Mouse (Mus musculus) heart, adult 2 months (tissue): Measurements from ENCODE around the gene Hba-a2. TPM values are rescaled to one million over a fixed set of nuclear protein-coding genes. Genes with fewer than 3 reads are reported as not detected.

ENCODE experiments used
- DNase-seq, 2 experiments: peaks; one replicate each; pipeline ENCODE4 v3.0.0; 2021
- H3K27ac ChIP-seq: fragments of 200-600 bp; 2 replicates; pipeline ENCODE4 v1.8.1; 2022
- H3K27me3 ChIP-seq: fragments of 200-500 bp; 2 replicates; pipeline ENCODE4 v1.6.1; 2012; ENCODE audit warnings: mild to moderate bottlenecking, low read length, inconsistent platforms, mixed read lengths; ENCODE audit not compliant: control insufficient read depth, insufficient read depth
- H3K36me3 ChIP-seq: fragments of 200-500 bp; 2 replicates; pipeline ENCODE4 v1.6.1; 2012; ENCODE audit warnings: low read length, inconsistent platforms; ENCODE audit not compliant: control insufficient read depth, insufficient read depth
- H3K4me1 ChIP-seq: fragments of 200-500 bp; 2 replicates; pipeline ENCODE4 v1.6.1; 2011; ENCODE audit warnings: low read length; ENCODE audit not compliant: control insufficient read depth, insufficient read depth
- H3K4me3 ChIP-seq: fragments of 200-600 bp; 2 replicates; pipeline ENCODE4 v1.8.1; 2022
- H3K79me2 ChIP-seq: fragments of 200-500 bp; replicated peaks from 2 replicates; pipeline ENCODE4 v1.6.1; 2012; ENCODE audit warnings: mild to moderate bottlenecking, inconsistent platforms, low read length, moderate library complexity, mixed read lengths; ENCODE audit not compliant: control insufficient read depth, insufficient read depth
- H3K9ac ChIP-seq: fragments of 200-500 bp; 2 replicates; pipeline ENCODE4 v1.6.1; 2012; ENCODE audit warnings: low read depth, mild to moderate bottlenecking, control low read depth, inconsistent platforms, low read length, mixed read lengths
- CTCF ChIP-seq: fragments of 200-600 bp; IDR thresholded peaks from 2 replicates; pipeline ENCODE4 v1.8.1; 2022; ENCODE audit warnings: antibody characterized with exemption, mild to moderate bottlenecking, moderate library complexity
- EP300 ChIP-seq: fragments of 200-500 bp; IDR thresholded peaks from 2 replicates; pipeline ENCODE4 v1.6.1; 2011; ENCODE audit warnings: low read depth, low read length, control low read depth; ENCODE audit not compliant: insufficient read depth
- POLR2A ChIP-seq: fragments of 200-500 bp; IDR thresholded peaks from 2 replicates; pipeline ENCODE4 v1.6.1; 2011; ENCODE audit warnings: mild to moderate bottlenecking, low read depth, low read length, control low read depth; ENCODE audit not compliant: insufficient read depth
- WGBS: fragments of 180-500 bp; shearing (Covaris S2); methylation state at CpG from one replicate; pipeline ENCODE4 v1.1.7; 2018; 5-methylcytosine and 5-hydroxymethylcytosine counted together
- intact Hi-C: fragments of 180-260 bp; cut with DNase I; formaldehyde crosslinking; loops from one replicate; pipeline ENCODE4 v1.15.1; 2025
- polyA plus RNA-seq: library from polyadenylated mRNA; depleted of rRNA; stranded (reverse); fragments of >200 nt; gene quantifications from 2 replicates; pipeline ENCODE4 v1.2.3, GENCODE M21; 2012; rRNA removed
- total RNA-seq, 2 experiments: library from RNA; stranded (reverse); gene quantifications; 2 replicates each; pipeline ENCODE4 v1.2.3; 2021

The Hba-a2 gene
- total and polyA plus RNA-seq, 3 experiments = 4,976 to 81,467 (median 34,253) TPM

DNA sequence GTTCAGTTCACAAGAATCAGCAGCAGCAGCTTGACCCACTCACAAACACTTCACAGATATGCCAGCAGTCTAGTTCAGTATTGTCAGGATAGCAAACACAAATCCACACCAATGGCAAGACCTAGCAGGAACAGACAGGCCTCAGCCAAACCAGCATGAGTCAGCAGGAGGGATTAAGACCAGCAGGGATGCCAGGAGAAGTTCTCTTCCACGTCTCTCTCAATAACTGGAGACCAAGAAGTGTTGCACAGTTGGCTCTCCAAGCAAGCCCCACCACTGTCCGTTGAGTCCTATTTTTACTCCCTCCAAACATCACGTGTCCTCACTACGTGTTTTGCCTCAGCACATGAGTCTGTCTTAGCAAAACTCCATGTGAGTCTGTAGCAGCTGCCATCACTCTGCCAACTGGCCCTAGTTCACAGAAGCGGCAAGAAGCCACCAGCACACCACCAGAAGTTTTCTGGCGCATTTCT lies 40.2 kb downstream of the Hba-a2 start:
- no peaks in the 10 kb centered on the region for H3K27me3 ChIP-seq
- H3K36me3 ChIP-seq = no peaks in the 10 kb centered on the region
- H3K79me2 ChIP-seq = no peaks in the 10 kb centered on the region
- H3K27ac ChIP-seq = no peak overlapping the region
- intact Hi-C loops = no loop called here
- H3K9ac ChIP-seq = no peak overlapping the region
- peaks cover 10% of the 10 kb centered on the region for H3K4me1 ChIP-seq
- 74% methylated on average over 6 of the region's 6 CpGs for WGBS
- no peak overlapping the region for H3K4me3 ChIP-seq
- TF ChIP-seq POLR2A = no peak
- 0 out of 2 replicates have a peak, but pooled peaks have one; percentile 25 for TF ChIP-seq EP300
- TF ChIP-seq CTCF = no peak
- DNase-seq = no peak

DNA sequence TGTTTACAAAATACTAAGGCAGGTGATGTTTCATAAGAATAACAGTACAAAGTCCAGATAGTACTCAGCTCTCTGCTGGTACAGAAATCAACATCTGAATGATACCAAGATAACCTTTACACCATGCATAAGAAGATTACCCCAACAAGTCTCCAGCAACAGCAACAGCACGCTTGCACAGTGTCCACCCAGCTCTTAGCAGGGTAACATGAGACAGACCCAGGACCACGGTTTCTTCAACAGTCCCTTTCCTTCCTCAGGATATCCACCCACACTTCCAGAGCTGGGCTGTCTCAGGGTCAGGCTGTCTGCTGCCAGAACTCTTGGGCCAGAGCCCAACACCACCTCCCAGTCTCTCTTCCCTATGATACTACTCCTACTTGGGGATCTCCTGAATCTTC lies 42.8 kb downstream of the Hba-a2 start:
- Histone ChIP-seq H3K27ac (no peak overlapping the region), H3K9ac (no peak overlapping the region), H3K4me1 (peaks cover 11% of the 10 kb centered on the region), H3K27me3 (no peaks in the 10 kb centered on the region), H3K79me2 (no peaks in the 10 kb centered on the region), H3K4me3 (no peak overlapping the region), H3K36me3 (no peaks in the 10 kb centered on the region)
- intact Hi-C loops = no loop called here
- peak; percentile 60 to 74 for DNase-seq
- no peak for TF ChIP-seq POLR2A
- WGBS = 29% methylated on average over 2 of the region's 2 CpGs

DNA sequence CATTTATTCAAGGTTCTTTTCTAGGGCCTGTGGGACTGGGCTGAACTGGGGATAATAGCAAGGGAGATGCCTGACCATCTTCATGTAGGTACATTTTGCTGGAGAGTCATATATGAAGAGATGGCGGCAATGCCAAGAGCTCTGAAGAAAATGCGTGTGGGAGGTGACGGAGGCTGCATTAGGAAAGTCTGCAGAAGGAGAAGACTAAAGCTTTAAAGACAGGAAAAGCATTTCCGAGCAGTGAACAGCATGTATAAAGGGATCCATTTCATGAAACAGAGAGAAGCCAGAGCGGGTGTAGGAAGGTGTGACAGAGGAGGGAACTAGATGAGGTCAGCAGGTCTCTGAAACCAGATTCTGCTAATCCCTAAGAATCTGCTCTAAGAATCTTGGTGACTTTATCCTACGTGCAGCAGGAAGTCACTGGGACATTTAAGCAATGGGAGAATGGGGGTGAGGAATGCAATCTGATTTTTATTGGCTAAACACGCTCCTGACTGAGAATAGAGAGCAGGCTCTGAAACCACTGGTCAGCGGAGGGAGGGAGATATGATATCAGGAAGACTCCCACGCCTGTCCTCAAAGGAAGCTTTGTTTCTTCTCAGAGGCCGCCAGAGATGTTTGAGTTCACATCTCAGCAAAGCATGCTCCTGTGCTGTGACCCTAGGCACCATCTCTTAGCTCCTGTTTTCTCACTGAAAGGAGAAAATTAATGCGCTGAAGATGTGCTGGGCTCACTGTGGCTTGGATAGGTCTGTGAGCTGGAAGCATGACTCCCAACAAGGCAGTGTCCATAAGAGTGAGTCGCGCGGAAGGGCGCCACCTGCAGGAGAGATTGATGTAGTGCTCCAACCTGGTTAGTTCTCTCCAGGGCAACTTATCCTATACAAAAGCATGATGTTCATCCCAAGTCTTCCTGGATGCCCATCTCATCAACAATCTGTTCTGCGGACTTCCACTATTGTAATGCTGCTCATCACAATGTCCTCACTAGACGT lies 44.5 kb downstream of the Hba-a2 start:
- Histone ChIP-seq H3K79me2 (no peaks in the 10 kb centered on the region), H3K4me3 (no peak overlapping the region), H3K36me3 (no peaks in the 10 kb centered on the region), H3K9ac (no peak overlapping the region), H3K27me3 (no peaks in the 10 kb centered on the region), H3K4me1 (peaks cover 11% of the 10 kb centered on the region), H3K27ac (no peak overlapping the region)
- TF ChIP-seq CTCF (peak; percentile 85), POLR2A (no peak), EP300 (no peak)
- intact Hi-C loops = loop anchor here (2.0 to 10.0 kb wide), 3 partner anchors 16 to 354 kb away; no protein-coding TSS in a partner anchor
- 23% methylated on average over 17 of the region's 17 CpGs for WGBS
- peak; percentile 51 to 61 for DNase-seq

DNA sequence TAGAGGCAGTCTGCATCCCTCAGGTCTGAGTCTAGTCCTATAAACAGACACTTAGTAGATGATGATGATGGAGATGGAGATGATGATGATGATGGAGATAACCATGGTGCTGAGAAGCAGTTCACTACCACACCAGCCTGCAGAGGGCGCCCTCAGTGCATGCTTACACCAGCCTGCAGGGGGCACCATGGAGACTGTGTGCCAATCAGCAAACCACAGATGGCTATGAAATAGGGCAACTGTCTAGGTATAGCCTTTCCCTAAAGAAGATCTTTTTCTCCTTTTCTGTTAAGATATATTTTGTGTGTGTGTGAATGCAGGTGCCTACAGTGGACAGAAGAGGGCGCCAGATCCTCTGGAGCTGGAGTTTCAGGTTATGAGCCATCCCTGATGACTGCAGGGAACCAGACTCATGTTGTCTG lies 46.5 kb downstream of the Hba-a2 start:
- intact Hi-C loops = loop anchor here (5.0 to 10.0 kb wide), 2 partner anchors 245 to 352 kb away; no protein-coding TSS in a partner anchor
- Histone ChIP-seq H3K27me3 (peaks cover under 1% of the 10 kb centered on the region; the same call in 1 of the 2 replicates), H3K27ac (no peak overlapping the region), H3K4me1 (peaks cover 11% of the 10 kb centered on the region), H3K36me3 (no peaks in the 10 kb centered on the region), H3K4me3 (no peak overlapping the region), H3K79me2 (no peaks in the 10 kb centered on the region), H3K9ac (no peak overlapping the region)
- peak in 1 of 2 experiments; percentile 68 for DNase-seq
- TF ChIP-seq EP300 (no peak), CTCF (peak; percentile 80)
- WGBS = 19% methylated on average over 2 of the region's 2 CpGs

DNA sequence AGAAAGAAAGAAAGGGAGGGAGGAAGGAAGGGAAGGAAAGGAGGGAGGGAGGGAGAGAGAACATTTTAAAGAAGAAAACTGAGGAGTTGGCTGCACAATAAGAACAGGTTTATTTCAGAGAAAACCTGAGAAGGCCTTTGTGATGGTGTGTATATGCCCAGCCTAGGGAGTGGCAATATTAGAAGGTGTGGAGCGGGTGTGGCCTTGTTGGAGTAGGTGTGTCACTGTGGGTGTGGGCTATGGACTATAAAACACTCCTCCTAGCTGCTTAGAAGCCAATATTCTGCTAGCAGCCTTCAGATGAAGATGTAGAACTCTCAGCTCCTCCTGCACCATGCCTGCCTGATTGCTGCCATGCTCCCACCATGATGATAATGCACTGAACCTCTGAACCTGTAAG lies 47.1 kb downstream of the Hba-a2 start:
- 96% methylated on average over 1 of the region's 1 CpGs for WGBS
- intact Hi-C loops = loop anchor here (5.0 to 10.0 kb wide), 2 partner anchors 244 to 351 kb away; no protein-coding TSS in a partner anchor
- Histone ChIP-seq H3K27ac (no peak overlapping the region), H3K36me3 (no peaks in the 10 kb centered on the region), H3K79me2 (no peaks in the 10 kb centered on the region), H3K27me3 (peaks cover 2% of the 10 kb centered on the region; the same call in 1 of the 2 replicates), H3K4me1 (peaks cover 11% of the 10 kb centered on the region), H3K9ac (no peak overlapping the region), H3K4me3 (no peak overlapping the region)
- no peak for DNase-seq
- no peak for TF ChIP-seq CTCF
- TF ChIP-seq EP300 = no peak
- TF ChIP-seq POLR2A = no peak

DNA sequence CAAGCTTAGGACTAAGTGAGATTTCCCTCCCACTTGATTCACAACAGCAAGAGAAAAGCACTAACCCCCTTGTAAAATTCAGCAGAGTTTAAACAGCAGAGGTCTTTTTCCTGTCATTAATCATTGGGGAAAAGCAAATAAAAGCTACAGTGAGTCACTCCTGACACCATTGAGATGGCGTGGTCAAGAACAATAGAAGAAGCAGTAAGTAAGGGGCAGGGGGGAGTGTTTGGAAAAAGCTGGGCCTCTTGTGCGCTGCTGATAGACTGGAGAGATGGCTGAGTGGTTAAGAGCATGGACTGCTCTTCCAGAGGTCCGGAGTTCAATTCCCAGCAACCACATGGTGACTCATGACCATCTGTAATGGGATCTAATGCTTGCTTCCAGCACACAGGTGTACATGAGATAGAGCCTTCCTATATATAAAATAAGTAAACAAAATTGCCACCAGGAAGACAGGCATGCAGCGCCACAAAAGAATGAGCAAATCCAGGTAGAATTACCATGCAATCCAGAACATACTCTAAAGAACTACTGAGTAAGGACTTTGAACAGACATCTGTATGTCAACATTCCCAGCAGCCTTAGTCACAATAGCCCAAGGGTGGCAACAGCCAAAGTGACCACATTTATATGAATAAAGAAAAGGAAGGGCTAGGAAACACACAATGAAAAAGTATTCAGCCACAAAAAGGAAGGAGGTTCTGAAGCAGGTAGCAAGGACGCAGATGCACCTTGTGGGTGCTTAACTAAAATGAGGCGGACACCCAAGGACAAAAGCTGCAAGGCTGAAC lies 49.4 kb downstream of the Hba-a2 start:
- peaks cover 2% of the 10 kb centered on the region; the same call in 1 of the 2 replicates for H3K27me3 ChIP-seq
- intact Hi-C loops = loop anchor here (5.0 to 10.0 kb wide), 2 partner anchors 52 to 349 kb away; no protein-coding TSS in a partner anchor
- peaks cover 6% of the 10 kb centered on the region for H3K4me1 ChIP-seq
- H3K9ac ChIP-seq = no peak overlapping the region
- no peaks in the 10 kb centered on the region for H3K36me3 ChIP-seq
- no peak overlapping the region for H3K4me3 ChIP-seq
- TF ChIP-seq CTCF (no peak), EP300 (no peak), POLR2A (no peak)
- 68% methylated on average over 6 of the region's 6 CpGs for WGBS
- H3K27ac ChIP-seq = no peak overlapping the region
- no peak for DNase-seq
- H3K79me2 ChIP-seq = no peaks in the 10 kb centered on the region

Other genes starting within 250 kb of the Hba-a2 start
- gene Il9r, start 96.2 kb upstream of the Hba-a2 start, total RNA-seq = not detected
- 0.03 and 0.37 TPM in 2 replicates for gene Il9r, start 96.2 kb upstream of the Hba-a2 start, polyA plus RNA-seq
- gene Snrnp25, start 91.1 kb upstream of the Hba-a2 start, total RNA-seq = 10 to 100 TPM; 10.0 to 13.3 TPM
- 11.8 and 13.8 TPM in 2 replicates for gene Snrnp25, start 91.1 kb upstream of the Hba-a2 start, polyA plus RNA-seq
- 10 to 100 TPM; 22.8 to 23.9 TPM for gene Rhbdf1, start 74.2 kb upstream of the Hba-a2 start, total RNA-seq
- gene Rhbdf1, start 74.2 kb upstream of the Hba-a2 start, polyA plus RNA-seq = 70.3 and 92.8 TPM in 2 replicates
- gene Mpg, start 70.0 kb upstream of the Hba-a2 start, total RNA-seq = 1 to 10 TPM; 5.1 to 6.2 TPM
- 5.2 and 6.0 TPM in 2 replicates for gene Mpg, start 70.0 kb upstream of the Hba-a2 start, polyA plus RNA-seq
- gene Nprl3, start 28.8 kb upstream of the Hba-a2 start, total RNA-seq = 10 to 100 TPM; 27.1 to 27.2 TPM
- 59.5 and 79.9 TPM in 2 replicates for gene Nprl3, start 28.8 kb upstream of the Hba-a2 start, polyA plus RNA-seq
- gene Hba-x, start 20.1 kb upstream of the Hba-a2 start, total RNA-seq = not detected
- not detected in 2 replicates for gene Hba-x, start 20.1 kb upstream of the Hba-a2 start, polyA plus RNA-seq
- over 10,000 TPM in 1 of 2 experiments, 1,000 to 10,000 TPM in 1; 5,353 to 37,215 TPM for gene Hba-a1, start 13.0 kb upstream of the Hba-a2 start, total RNA-seq
- gene Hba-a1, start 13.0 kb upstream of the Hba-a2 start, polyA plus RNA-seq = 3,162 and 34,446 TPM in 2 replicates
- gene Hbq1b, start 9.5 kb upstream of the Hba-a2 start, total RNA-seq = 1 to 10 TPM in 1 of 2 experiments, under 1 TPM in 1; 0.70 to 2.4 TPM
- 1.5 and 3.8 TPM in 2 replicates for gene Hbq1b, start 9.5 kb upstream of the Hba-a2 start, polyA plus RNA-seq
- 1 to 10 TPM in 1 of 2 experiments, not detected in 1; 4.4 TPM for gene Hbq1a, start 3.6 kb downstream of the Hba-a2 start, total RNA-seq
- 0.50 and 7.0 TPM in 2 replicates for gene Hbq1a, start 3.6 kb downstream of the Hba-a2 start, polyA plus RNA-seq
- 1 to 10 TPM; 3.2 to 8.5 TPM for gene Sh3pxd2b, start 51.3 kb downstream of the Hba-a2 start, total RNA-seq
- 4.0 and 5.3 TPM in 2 replicates for gene Sh3pxd2b, start 51.3 kb downstream of the Hba-a2 start, polyA plus RNA-seq
- 1 to 10 TPM; 4.2 to 5.1 TPM for gene Ubtd2, start 158.9 kb downstream of the Hba-a2 start, total RNA-seq
- 4.5 and 6.8 TPM in 2 replicates for gene Ubtd2, start 158.9 kb downstream of the Hba-a2 start, polyA plus RNA-seq
- gene Efcab9, start 235.6 kb downstream of the Hba-a2 start, total RNA-seq = not detected
- gene Efcab9, start 235.6 kb downstream of the Hba-a2 start, polyA plus RNA-seq = not detected in 2 replicates
- gene Stk10, start 236.8 kb downstream of the Hba-a2 start, total RNA-seq = 10 to 100 TPM in 1 of 2 experiments, 1 to 10 TPM in 1; 9.2 to 10.1 TPM
- 8.4 and 9.8 TPM in 2 replicates for gene Stk10, start 236.8 kb downstream of the Hba-a2 start, polyA plus RNA-seq